Mouse (Mus musculus): Measurements from ENCODE around the gene Psmc2. TPM values are rescaled to one million over a fixed set of nuclear protein-coding genes. Genes with fewer than 3 reads are reported as not detected.

Psmc2 gene
- polyA plus RNA-seq, 1 experiment from 2014 or later, result 245 TPM

DNA sequence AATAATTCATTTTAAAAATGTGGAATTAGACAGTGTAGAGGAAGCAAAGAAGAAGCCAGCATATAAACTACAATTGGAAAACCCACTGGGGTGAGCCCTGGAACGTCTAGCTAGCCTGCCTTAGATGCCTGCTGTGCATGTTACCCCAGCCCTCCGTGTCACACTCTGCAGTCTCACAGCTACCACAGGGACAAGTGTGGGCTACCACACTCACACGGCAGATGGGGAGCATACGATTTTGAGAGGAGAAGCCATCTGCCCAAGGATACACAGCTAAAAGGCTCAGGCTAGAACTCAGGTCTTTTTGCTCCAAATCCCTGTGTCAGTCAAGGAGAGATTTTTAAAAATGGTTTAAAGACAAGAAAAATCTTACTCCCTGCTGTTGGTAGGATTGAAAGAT, 43.8 kb downstream of the Psmc2 start:
- no peak overlapping the region for H3K27ac ChIP-seq (ENCODE audit: low read depth, low read length)
- no peaks in the 10 kb centered on the region for H3K4me1 ChIP-seq (replicated peaks; ENCODE audit: control insufficient read depth, insufficient read depth, low read length)
- ATAC-seq (ENCODE audit: low FRiP score) (no peak), DNase-seq (ENCODE audit: low spot score) (no peak)
- no peak overlapping the region for H3K9ac ChIP-seq (ENCODE audit: low read depth, low read length)
- no peak overlapping the region for H3K4me2 ChIP-seq (replicated peaks; ENCODE audit: low read depth, low read length)
- H3K36me3 ChIP-seq (ENCODE audit: control insufficient read depth, insufficient read depth, low read length), result no peaks in the 10 kb centered on the region
- 61% methylated on average over 4 of the region's 4 CpGs for WGBS
- no peak overlapping the region for H3K4me3 ChIP-seq (ENCODE audit: low read depth, low read length)
- no peaks in the 10 kb centered on the region for H3K9me3 ChIP-seq (ENCODE audit: control insufficient read depth, low read length)
- H3K27me3 ChIP-seq (ENCODE audit: control insufficient read depth, insufficient read depth, low read length), result no peaks in the 10 kb centered on the region

DNA sequence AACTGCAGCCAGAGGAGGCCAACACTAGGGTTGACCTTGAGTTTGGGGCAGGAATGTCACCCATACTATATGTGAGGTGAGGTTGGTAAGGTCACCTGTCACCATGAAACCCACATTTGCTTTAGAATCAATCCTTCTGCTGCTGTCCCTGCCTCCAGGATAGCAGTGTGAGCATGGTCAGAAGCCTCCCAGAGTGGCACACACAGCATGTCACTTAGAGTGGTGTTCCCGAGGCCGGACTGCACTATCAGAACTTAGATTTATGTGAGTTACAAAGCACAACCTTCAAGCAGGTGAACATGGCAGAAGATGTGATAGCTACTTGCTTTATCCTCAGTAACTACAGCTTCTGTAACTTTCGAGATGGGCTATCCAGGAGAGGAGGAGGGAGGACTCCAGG, 46.7 kb downstream of the Psmc2 start:
- Histone ChIP-seq H3K27ac (ENCODE audit: low read depth, low read length) (no peak overlapping the region), H3K9me3 (ENCODE audit: control insufficient read depth, low read length) (no peaks in the 10 kb centered on the region), H3K27me3 (ENCODE audit: control insufficient read depth, insufficient read depth, low read length) (no peaks in the 10 kb centered on the region), H3K4me1 (replicated peaks; ENCODE audit: control insufficient read depth, insufficient read depth, low read length) (no peaks in the 10 kb centered on the region), H3K4me3 (ENCODE audit: low read depth, low read length) (no peak overlapping the region), H3K9ac (ENCODE audit: low read depth, low read length) (no peak overlapping the region), H3K4me2 (replicated peaks; ENCODE audit: low read depth, low read length) (no peak overlapping the region), H3K36me3 (ENCODE audit: control insufficient read depth, insufficient read depth, low read length) (no peaks in the 10 kb centered on the region)
- no peak for ATAC-seq (ENCODE audit: low FRiP score)
- 81% methylated on average over 3 of the region's 3 CpGs for WGBS
- no peak for DNase-seq (ENCODE audit: low spot score)

DNA sequence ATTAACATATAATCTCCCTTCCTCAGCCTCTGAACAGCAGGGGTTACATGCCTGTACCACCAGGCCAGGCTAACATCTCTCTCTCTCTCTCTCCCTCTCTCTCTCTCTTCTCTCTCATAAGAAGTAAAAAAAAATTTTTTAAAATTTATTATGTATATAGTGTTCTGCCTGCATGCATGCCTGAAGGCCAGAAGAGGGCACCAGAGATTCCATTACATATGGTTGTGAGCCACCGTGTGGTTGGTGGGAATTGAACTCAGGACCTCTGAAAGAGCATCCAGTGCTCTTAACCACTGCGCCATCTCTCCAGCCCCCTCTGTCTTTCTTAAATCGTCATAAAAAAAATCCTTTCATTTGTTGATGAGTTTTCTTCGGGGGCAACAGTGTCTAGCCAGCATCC, 59.6 kb downstream of the Psmc2 start:
- DNase-seq (ENCODE audit: low spot score), result peak; percentile 18
- Histone ChIP-seq H3K4me3 (ENCODE audit: low read depth, low read length) (no peak overlapping the region), H3K9ac (ENCODE audit: low read depth, low read length) (no peak overlapping the region), H3K9me3 (ENCODE audit: control insufficient read depth, low read length) (no peaks in the 10 kb centered on the region), H3K27ac (ENCODE audit: low read depth, low read length) (no peak overlapping the region), H3K4me1 (replicated peaks; ENCODE audit: control insufficient read depth, insufficient read depth, low read length) (no peaks in the 10 kb centered on the region), H3K36me3 (ENCODE audit: control insufficient read depth, insufficient read depth, low read length) (no peaks in the 10 kb centered on the region), H3K27me3 (ENCODE audit: control insufficient read depth, insufficient read depth, low read length) (no peaks in the 10 kb centered on the region), H3K4me2 (replicated peaks; ENCODE audit: low read depth, low read length) (no peak overlapping the region)
- no peak for ATAC-seq (ENCODE audit: low FRiP score)
- WGBS, result 77% methylated on average over 4 of the region's 4 CpGs

DNA sequence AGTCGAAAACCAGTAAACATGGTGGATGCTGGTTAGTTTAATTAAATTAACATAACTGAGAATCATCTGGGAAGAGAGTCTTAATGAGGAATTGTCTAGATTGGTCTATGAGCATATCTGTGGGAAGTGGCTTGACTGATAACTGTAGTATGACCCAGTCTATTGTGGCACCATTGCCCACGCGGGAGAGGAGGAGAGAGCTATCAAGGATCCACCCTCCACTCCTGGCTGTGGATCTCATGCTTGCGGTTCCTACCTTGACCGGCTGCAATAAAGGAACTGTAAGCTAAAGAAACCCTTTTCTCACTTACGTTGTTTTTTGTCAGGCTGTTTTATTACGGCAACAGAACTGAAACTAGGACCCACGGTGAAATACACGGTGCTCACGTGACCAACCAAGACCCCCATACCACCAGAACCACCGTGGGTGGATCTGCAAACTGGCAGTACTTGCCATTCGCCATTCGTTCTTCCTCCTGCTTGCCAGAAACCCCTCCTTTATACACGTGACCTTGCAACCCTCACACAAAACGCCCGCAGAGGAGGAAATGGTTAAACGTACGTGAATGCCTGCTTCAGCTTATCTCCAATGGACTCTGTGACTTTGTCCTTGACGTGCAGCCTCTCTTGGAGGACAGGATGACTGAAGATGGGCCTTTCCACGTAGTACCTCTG, 61.7 kb downstream of the Psmc2 start:
- 88% methylated on average over 20 of the region's 20 CpGs for WGBS
- Histone ChIP-seq H3K27me3 (ENCODE audit: control insufficient read depth, insufficient read depth, low read length) (no peaks in the 10 kb centered on the region), H3K27ac (ENCODE audit: low read depth, low read length) (no peak overlapping the region), H3K4me3 (ENCODE audit: low read depth, low read length) (no peak overlapping the region), H3K4me1 (replicated peaks; ENCODE audit: control insufficient read depth, insufficient read depth, low read length) (no peaks in the 10 kb centered on the region), H3K9ac (ENCODE audit: low read depth, low read length) (no peak overlapping the region), H3K4me2 (replicated peaks; ENCODE audit: low read depth, low read length) (no peak overlapping the region), H3K36me3 (ENCODE audit: control insufficient read depth, insufficient read depth, low read length) (no peaks in the 10 kb centered on the region), H3K9me3 (ENCODE audit: control insufficient read depth, low read length) (no peaks in the 10 kb centered on the region)
- ATAC-seq (ENCODE audit: low FRiP score) (no peak), DNase-seq (ENCODE audit: low spot score) (no peak)

DNA sequence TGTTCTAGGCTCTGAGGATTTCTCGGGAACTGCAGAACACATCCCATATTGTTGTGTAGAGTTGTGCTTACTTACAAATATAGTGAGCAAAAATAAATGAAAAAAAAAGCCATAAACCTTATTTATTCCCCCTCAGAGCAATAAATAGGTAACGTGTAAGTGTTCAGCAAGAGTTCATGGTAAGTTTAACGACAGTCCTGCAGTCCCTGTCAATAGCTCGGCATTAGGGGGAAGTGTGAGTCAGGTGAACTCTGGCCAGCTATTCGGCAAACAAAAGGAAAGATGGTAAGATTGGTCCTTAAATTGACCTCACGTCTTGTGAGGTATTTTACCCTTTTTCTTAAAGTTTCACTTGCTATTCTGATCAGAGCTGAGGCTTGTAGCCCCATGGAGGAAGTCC, 62.4 kb downstream of the Psmc2 start:
- Histone ChIP-seq H3K4me2 (replicated peaks; ENCODE audit: low read depth, low read length) (no peak overlapping the region), H3K9ac (ENCODE audit: low read depth, low read length) (no peak overlapping the region), H3K27ac (ENCODE audit: low read depth, low read length) (no peak overlapping the region), H3K36me3 (ENCODE audit: control insufficient read depth, insufficient read depth, low read length) (no peaks in the 10 kb centered on the region), H3K9me3 (ENCODE audit: control insufficient read depth, low read length) (no peaks in the 10 kb centered on the region), H3K27me3 (ENCODE audit: control insufficient read depth, insufficient read depth, low read length) (no peaks in the 10 kb centered on the region), H3K4me3 (ENCODE audit: low read depth, low read length) (no peak overlapping the region), H3K4me1 (replicated peaks; ENCODE audit: control insufficient read depth, insufficient read depth, low read length) (no peaks in the 10 kb centered on the region)
- ATAC-seq (ENCODE audit: low FRiP score) (no peak), DNase-seq (ENCODE audit: low spot score) (no peak)
- WGBS, result 83% methylated on average over 6 of the region's 6 CpGs

DNA sequence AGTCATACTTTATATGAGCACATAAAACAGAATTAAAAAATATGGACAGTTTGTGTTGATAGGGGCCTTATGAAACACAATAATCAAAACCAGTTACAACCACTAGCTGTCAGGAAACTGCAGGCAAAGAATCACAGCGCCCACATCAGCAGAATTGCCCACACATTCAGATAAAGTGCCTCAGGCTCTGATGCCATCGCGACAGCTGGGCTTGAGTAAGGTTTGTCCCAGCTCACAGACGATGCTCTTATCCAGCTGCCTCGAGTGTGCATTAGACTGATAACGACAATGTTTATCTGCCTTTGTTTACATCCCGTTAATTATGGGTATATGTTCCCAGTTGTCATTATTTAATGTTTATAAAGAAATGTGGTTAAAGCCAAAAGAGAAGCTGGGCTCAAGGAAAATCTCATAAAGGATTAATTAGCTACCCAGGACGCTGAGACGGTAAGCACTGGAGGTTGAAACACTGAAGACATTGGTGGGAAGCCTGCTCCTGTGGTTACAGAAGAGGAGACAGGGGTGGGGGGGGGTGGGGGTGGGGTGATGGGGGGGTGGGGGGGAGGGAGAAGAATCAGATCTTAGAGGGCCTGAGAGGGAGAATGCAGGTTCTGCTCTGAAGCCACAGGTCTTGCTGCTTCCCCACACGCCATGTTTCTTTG, 66.7 kb downstream of the Psmc2 start:
- no peak overlapping the region for H3K27ac ChIP-seq (ENCODE audit: low read depth, low read length)
- ATAC-seq (ENCODE audit: low FRiP score) (no peak), DNase-seq (ENCODE audit: low spot score) (no peak)
- H3K4me2 ChIP-seq (replicated peaks; ENCODE audit: low read depth, low read length), result no peak overlapping the region
- no peaks in the 10 kb centered on the region for H3K27me3 ChIP-seq (ENCODE audit: control insufficient read depth, insufficient read depth, low read length)
- no peak overlapping the region for H3K4me3 ChIP-seq (ENCODE audit: low read depth, low read length)
- WGBS, result 71% methylated on average over 10 of the region's 10 CpGs
- H3K36me3 ChIP-seq (ENCODE audit: control insufficient read depth, insufficient read depth, low read length), result no peaks in the 10 kb centered on the region
- no peak overlapping the region for H3K9ac ChIP-seq (ENCODE audit: low read depth, low read length)
- no peaks in the 10 kb centered on the region for H3K9me3 ChIP-seq (ENCODE audit: control insufficient read depth, low read length)
- H3K4me1 ChIP-seq (replicated peaks; ENCODE audit: control insufficient read depth, insufficient read depth, low read length), result no peaks in the 10 kb centered on the region

Other genes with a start within 250 kb of the Psmc2 start
- gene Lrrc17, start 241.7 kb upstream of the Psmc2 start, polyA plus RNA-seq (2014; fragmentation: Nextera tagmentation; extraction: Ambion mirVana), result 23.6 and 27.3 TPM in 2 replicates
- 0.25 and 0.32 TPM in 2 replicates for gene Fbxl13, start 139.6 kb upstream of the Psmc2 start, polyA plus RNA-seq (2014; fragmentation: Nextera tagmentation; extraction: Ambion mirVana)
- 88.4 and 93.0 TPM in 2 replicates for gene Armc10, start 139.5 kb upstream of the Psmc2 start, polyA plus RNA-seq (2014; fragmentation: Nextera tagmentation; extraction: Ambion mirVana)
- gene Napepld, start 83.9 kb upstream of the Psmc2 start, polyA plus RNA-seq (2014; fragmentation: Nextera tagmentation; extraction: Ambion mirVana), result 7.0 and 7.8 TPM in 2 replicates
- gene Pmpcb, start 48.1 kb upstream of the Psmc2 start, polyA plus RNA-seq (2014; fragmentation: Nextera tagmentation; extraction: Ambion mirVana), result 101 and 111 TPM in 2 replicates
- gene Dnajc2, start within 50 bp of the Psmc2 start, polyA plus RNA-seq (2014; fragmentation: Nextera tagmentation; extraction: Ambion mirVana), result 96.1 and 101 TPM in 2 replicates
- not detected in 2 replicates for gene Slc26a5, start 80.3 kb downstream of the Psmc2 start, polyA plus RNA-seq (2014; fragmentation: Nextera tagmentation; extraction: Ambion mirVana)